Mouse (Mus musculus) kidney, postnatal 10 days (tissue): Measurements from ENCODE around the gene Rbmy.
"Not testable (repeated sequence)": the region's sequence is repeated elsewhere in the genome, so short reads cannot be mapped to it uniquely, and the experiment has no call there.

Experiments used
- DNase-seq: peaks from one replicate; pipeline ENCODE4 v3.0.0; 2021; ENCODE audit warnings: mixed read lengths

The Rbmy gene

DNA sequence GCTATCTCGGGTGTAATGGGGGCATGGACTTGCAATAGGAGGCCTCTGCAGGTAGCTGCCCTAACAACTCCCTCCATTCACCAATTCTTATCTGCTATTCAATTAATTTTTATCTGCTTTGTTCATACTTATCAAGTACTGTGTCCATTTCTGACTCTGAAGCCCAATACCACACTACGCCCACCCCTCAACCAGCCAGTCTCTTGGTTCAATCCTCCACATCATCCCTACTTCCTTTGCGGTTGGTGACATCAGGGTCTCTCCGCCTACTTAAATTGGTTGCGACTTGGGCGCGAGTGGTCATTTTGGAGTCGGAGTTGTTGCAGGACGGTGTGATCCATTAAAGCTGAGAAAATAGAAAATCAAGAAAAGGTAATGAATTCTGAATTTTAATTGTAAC is at the start of gene Rbmy, which contains the start of gene Gm10256:
Rbmy (plus strand) TSS at position 301 of the 400 bp plus-strand sequence.
Gm10256 (plus strand) TSS at position 320 of the 400 bp plus-strand sequence.
- DNase-seq = not testable (repeated sequence)

- not testable (repeated sequence) for DNase-seq
Measured at GRCm38 (mm10) chrY:2796105-2796504, 34.4 kb upstream of the Rbmy start, which contains the start of gene Gm4064. Gene Gm4064 (minus strand): TSS chrY:2796205.
